Mouse (Mus musculus) limb, embryonic 14.5 days (tissue): ENCODE data around the gene Thap7. TPM values are rescaled to one million over a fixed set of nuclear protein-coding genes. Genes with fewer than 3 reads are reported as not detected.
"Not testable (repeated sequence)": the region's sequence is repeated elsewhere in the genome, so short reads cannot be mapped to it uniquely, and the experiment has no call there.

Experiments used
- ATAC-seq: fragments of 200-750 bp; cut with Nextera tagmentation; 2 replicates; pipeline ENCODE4 v1.8.0; 2017; ENCODE audit warnings: low read depth, moderate number of reproducible peaks, moderate TSS enrichment; ENCODE audit not compliant: low FRiP score
- DNase-seq: peaks from one replicate; pipeline ENCODE4 v3.0.0-alpha.2; 2015; ENCODE audit warnings: low spot score
- H3K27ac ChIP-seq: fragments of 300-500 bp; sonication (generic); replicated peaks from 2 replicates; pipeline ENCODE4 v1.5.1; 2014; ENCODE audit warnings: low read depth, mild to moderate bottlenecking, low read length, moderate library complexity, mixed read lengths
- H3K27me3 ChIP-seq: fragments of 300-500 bp; sonication (generic); 2 replicates; pipeline ENCODE4 v1.6.1; 2014; ENCODE audit warnings: low read length, mixed read lengths; ENCODE audit not compliant: control insufficient read depth, insufficient read depth
- H3K36me3 ChIP-seq: fragments of 300-500 bp; sonication (generic); 2 replicates; pipeline ENCODE4 v1.6.1; 2014; ENCODE audit warnings: mild to moderate bottlenecking, low read length, moderate library complexity, mixed read lengths; ENCODE audit not compliant: control insufficient read depth, insufficient read depth
- H3K4me1 ChIP-seq: fragments of 300-500 bp; sonication (generic); 2 replicates; pipeline ENCODE4 v1.6.1; 2014; ENCODE audit warnings: antibody characterized with exemption, low read length, mixed read lengths; ENCODE audit not compliant: control insufficient read depth, insufficient read depth
- H3K4me2 ChIP-seq: fragments of 300-500 bp; sonication (generic); replicated peaks from 2 replicates; pipeline ENCODE4 v1.6.1; 2014; ENCODE audit warnings: low read depth, mild to moderate bottlenecking, low read length, moderate library complexity; ENCODE audit not compliant: severe bottlenecking
- H3K4me3 ChIP-seq: fragments of 300-500 bp; sonication (generic); replicated peaks from 2 replicates; pipeline ENCODE4 v1.5.1; 2014; ENCODE audit warnings: low read length
- H3K9ac ChIP-seq: fragments of 300-500 bp; sonication (generic); 2 replicates; pipeline ENCODE4 v1.6.1; 2014; ENCODE audit warnings: mild to moderate bottlenecking, low read depth, low read length, moderate library complexity; ENCODE audit not compliant: severe bottlenecking
- H3K9me3 ChIP-seq: fragments of 300-500 bp; sonication (generic); 2 replicates; pipeline ENCODE4 v1.6.1; 2016; ENCODE audit warnings: low read length; ENCODE audit not compliant: control insufficient read depth
- POLR2A ChIP-seq: fragments of 200-500 bp; IDR thresholded peaks from 2 replicates; pipeline ENCODE4 v1.8.0; 2012; ENCODE audit warnings: inconsistent platforms, mild to moderate bottlenecking, moderate library complexity, borderline replicate concordance; ENCODE audit not compliant: insufficient read depth, insufficient read length; ENCODE audit errors: extremely low read depth
- WGBS: fragments of 180-500 bp; shearing (Covaris S2); extraction: QIAGEN DNeasy Blood & Tissue Kit; methylation state at CpG from one replicate; pipeline ENCODE4 v1.1.7; 2014; 5-methylcytosine and 5-hydroxymethylcytosine counted together
- polyA plus RNA-seq, 2 experiments: library from polyadenylated mRNA; depleted of rRNA in 1 of 2; stranded (reverse) in 1 of 2; unstranded in 1 of 2; fragments of >200 nt; fragmentation: Nextera tagmentation in 1 of 2; extraction: Ambion mirVana in 1 of 2; gene quantifications; 2 replicates each; pipeline versions ENCODE4 v1.2.1 to v1.2.3; 2012 to 2014

The Thap7 gene
- polyA plus RNA-seq, 2 experiments, result 63.2 to 91.9 TPM

DNA sequence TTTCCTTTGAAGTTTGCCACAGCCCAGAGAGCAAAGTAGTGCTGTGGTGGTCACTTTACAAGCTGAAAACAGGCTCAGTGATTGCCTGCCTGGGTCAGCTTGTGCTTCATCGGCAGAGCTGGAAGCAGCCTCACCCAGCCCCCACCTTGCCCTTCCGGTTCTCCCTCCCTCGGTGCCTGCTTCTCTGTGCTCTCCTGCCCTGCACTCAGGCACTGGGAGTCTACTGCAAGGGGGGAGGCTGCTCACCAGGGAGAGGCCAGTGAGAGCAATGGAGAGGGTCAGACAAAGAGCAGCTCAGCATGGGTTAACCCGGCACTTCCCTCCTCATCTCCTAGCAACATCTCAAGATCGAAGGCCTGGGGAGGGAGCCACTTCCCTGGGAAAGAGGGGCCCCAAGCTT is 27.9 kb upstream of the Thap7 start:
- TF ChIP-seq POLR2A, result no peak
- no peaks in the 10 kb centered on the region for H3K9me3 ChIP-seq
- 0 out of 2 replicates have a peak overlapping the region, but pooled peaks have one; percentile 7 for H3K9ac ChIP-seq
- no peak overlapping the region for H3K4me3 ChIP-seq
- peaks cover 5% of the 10 kb centered on the region; the same call in 1 of the 2 replicates for H3K27me3 ChIP-seq
- ATAC-seq (no peak), DNase-seq (no peak)
- 0 out of 2 replicates have a peak overlapping the region, but pooled peaks have one; percentile 15 for H3K4me2 ChIP-seq
- H3K27ac ChIP-seq, result no peak overlapping the region
- peaks cover 29% of the 10 kb centered on the region for H3K4me1 ChIP-seq
- WGBS, result 3% methylated on average over 5 of the region's 5 CpGs
- no peaks in the 10 kb centered on the region for H3K36me3 ChIP-seq

- Histone ChIP-seq H3K4me1 (peaks cover 33% of the 10 kb centered on the region), H3K9me3 (no peaks in the 10 kb centered on the region), H3K4me3 (no peak overlapping the region), H3K36me3 (no peaks in the 10 kb centered on the region), H3K27ac (no peak overlapping the region), H3K9ac (no peak overlapping the region), H3K27me3 (peaks cover 5% of the 10 kb centered on the region; the same call in 1 of the 2 replicates), H3K4me2 (no peak overlapping the region)
- ATAC-seq (no peak), DNase-seq (peak; percentile 36)
- 4% methylated on average over 5 of the region's 5 CpGs for WGBS
- TF ChIP-seq POLR2A, result no peak
Measured at GRCm38 (mm10) chr16:17557947-17558480, 27.1 kb upstream of the Thap7 start.

DNA sequence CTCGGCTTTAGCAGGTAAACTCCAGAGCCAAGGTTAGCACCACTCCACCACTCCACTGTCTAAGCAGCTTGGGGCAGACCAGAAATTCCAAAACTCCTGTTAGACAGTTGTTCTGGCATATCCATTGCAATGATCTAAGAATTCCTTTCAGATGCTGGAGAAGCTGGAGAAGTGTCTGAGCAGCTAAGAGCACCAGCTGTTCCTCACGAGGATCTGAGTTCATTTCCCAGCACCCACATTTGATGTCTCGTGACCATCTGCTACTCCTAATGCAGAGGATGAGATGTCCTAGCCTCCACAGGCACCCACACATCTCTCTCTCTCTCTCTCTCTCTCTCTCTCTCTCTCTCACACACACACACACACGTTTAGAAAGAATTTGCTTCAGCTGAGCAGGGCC is 26.0 kb upstream of the Thap7 start:
- Histone ChIP-seq H3K27ac (no peak overlapping the region), H3K4me2 (no peak overlapping the region), H3K9ac (no peak overlapping the region), H3K4me3 (no peak overlapping the region), H3K4me1 (peaks cover 31% of the 10 kb centered on the region), H3K36me3 (no peaks in the 10 kb centered on the region), H3K27me3 (no peaks in the 10 kb centered on the region), H3K9me3 (no peaks in the 10 kb centered on the region)
- TF ChIP-seq POLR2A, result no peak
- WGBS, result 48% methylated on average over 4 of the region's 4 CpGs
- ATAC-seq (no peak), DNase-seq (no peak)

- no peak for DNase-seq
- H3K9me3 ChIP-seq, result no peaks in the 10 kb centered on the region
- peaks cover 24% of the 10 kb centered on the region for H3K4me1 ChIP-seq
- H3K9ac ChIP-seq, result no peak overlapping the region
- no peak for ATAC-seq
- no peak overlapping the region for H3K27ac ChIP-seq
- 84% methylated on average over 4 of the region's 4 CpGs for WGBS
- no peak overlapping the region for H3K4me2 ChIP-seq
- no peak overlapping the region for H3K4me3 ChIP-seq
- no peak for TF ChIP-seq POLR2A
- H3K36me3 ChIP-seq, result no peaks in the 10 kb centered on the region
- H3K27me3 ChIP-seq, result no peaks in the 10 kb centered on the region
Measured at GRCm38 (mm10) chr16:17556180-17556579, 25.2 kb upstream of the Thap7 start.

- not testable (repeated sequence) for H3K4me3 ChIP-seq, H3K36me3 ChIP-seq, ATAC-seq, H3K9ac ChIP-seq, H3K9me3 ChIP-seq, H3K27me3 ChIP-seq
- Histone ChIP-seq H3K27ac (peak overlapping the region; percentile 56; the same call in 1 of the 2 replicates), H3K4me2 (peak overlapping the region; percentile 44; the same call in 1 of the 2 replicates), H3K4me1 (peaks cover 20% of the 10 kb centered on the region)
- peak; percentile 28 for DNase-seq
- WGBS, result 29% methylated on average over 4 of the region's 4 CpGs
Measured at GRCm38 (mm10) chr16:17554702-17555101, 23.8 kb upstream of the Thap7 start.
